In the genomic region with DNA sequence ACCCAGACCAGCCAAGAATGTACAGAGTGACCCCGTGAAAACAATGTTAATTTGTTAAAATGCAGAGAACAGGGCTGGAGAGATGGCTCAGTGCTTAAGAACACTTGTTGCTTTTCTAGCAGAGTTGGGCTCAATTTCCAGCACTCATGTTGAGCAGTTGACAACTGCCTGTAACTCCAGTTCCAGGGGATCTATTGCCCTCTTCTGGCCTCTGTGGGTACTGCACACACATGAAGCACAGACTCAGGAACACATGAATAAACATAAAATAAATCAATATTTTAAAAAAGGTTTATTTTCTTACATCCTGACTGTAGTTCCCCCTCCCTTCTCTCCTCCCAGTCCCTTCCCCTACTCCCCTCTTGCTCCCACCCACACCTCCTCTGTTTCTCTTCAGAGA, we compare ENCODE assay signal across 20 mouse cellular contexts. TPM values are rescaled to one million over a fixed set of nuclear protein-coding genes. Genes with fewer than 3 reads are reported as not detected.
DNase-seq lines count a peak whose midpoint lies in the region; ATAC-seq and TF ChIP-seq lines count a peak whose summit lies in the region.
"Had no signal": no experiment of that assay in that cellular context is flagged by ENCODE, and none has a peak within 500 bp of the region (broad histone marks: within the 10 kb centered on the region; RNA-seq: fewer than 3 reads in every experiment).

No protein-coding gene starts in this region.

- no peak overlapping the region for H3K4me2 ChIP-seq in forebrain, postnatal 0 days (ENCODE audit: low read depth)
- H3K4me2 ChIP-seq in forebrain, embryonic 16.5 days (ENCODE audit: low read length): no peak overlapping the region
- H3K4me2 ChIP-seq in liver, embryonic 12.5 days: no peak overlapping the region
- H3K4me2 ChIP-seq: embryonic facial prominence, embryonic 12.5 days; heart, embryonic 12.5 days; hindbrain, embryonic 14.5 days had no signal

- 78% methylated on average over 1 of the region's 1 CpGs for WGBS in forebrain, postnatal 0 days
- 87% methylated on average over 1 of the region's 1 CpGs for WGBS in forebrain, embryonic 16.5 days
- WGBS in liver, embryonic 12.5 days (ENCODE audit: insufficient replicate concordance): 58% methylated on average over 1 of the region's 1 CpGs

- no peaks in the 10 kb centered on the region for H3K36me3 ChIP-seq in forebrain, postnatal 0 days (ENCODE audit: insufficient read depth)
- H3K36me3 ChIP-seq in forebrain, embryonic 16.5 days (ENCODE audit: control insufficient read depth, insufficient read depth): no peaks in the 10 kb centered on the region
- H3K36me3 ChIP-seq in liver, embryonic 12.5 days: no peaks in the 10 kb centered on the region
- H3K36me3 ChIP-seq: embryonic facial prominence, embryonic 12.5 days; heart, embryonic 12.5 days had no signal

- H3K4me1 ChIP-seq in forebrain, postnatal 0 days (ENCODE audit: insufficient read depth): no peaks in the 10 kb centered on the region
- H3K4me1 ChIP-seq in forebrain, embryonic 16.5 days (replicated peaks; ENCODE audit: control insufficient read depth, insufficient read depth, low read length): no peaks in the 10 kb centered on the region
- H3K4me1 ChIP-seq in liver, embryonic 12.5 days: no peaks in the 10 kb centered on the region
- H3K4me1 ChIP-seq: embryonic facial prominence, embryonic 12.5 days; heart, embryonic 12.5 days had no signal

- no peak for ATAC-seq in forebrain, postnatal 0 days
- no peak for ATAC-seq in forebrain, embryonic 16.5 days
- no peak for ATAC-seq in liver, embryonic 12.5 days
- ATAC-seq: forebrain, embryonic 14.5 days had no signal

- H3K9me3 ChIP-seq in forebrain, postnatal 0 days (ENCODE audit: low read length): no peaks in the 10 kb centered on the region
- no peaks in the 10 kb centered on the region for H3K9me3 ChIP-seq in forebrain, embryonic 16.5 days (ENCODE audit: control insufficient read depth, low read length)
- 0 out of 2 replicates have a peak, but pooled peaks cover 3% of the 10 kb centered on the region for H3K9me3 ChIP-seq in liver, embryonic 12.5 days (replicated peaks)
- H3K9me3 ChIP-seq: embryonic facial prominence, embryonic 12.5 days had no signal

- no peak overlapping the region for H3K27ac ChIP-seq in forebrain, postnatal 0 days (ENCODE audit: low read depth, low read length)
- H3K27ac ChIP-seq in forebrain, embryonic 16.5 days (ENCODE audit: low read length): no peak overlapping the region
- H3K27ac ChIP-seq in liver, embryonic 12.5 days: no peak overlapping the region
- H3K27ac ChIP-seq: embryonic facial prominence, embryonic 12.5 days; hindbrain, embryonic 14.5 days had no signal

- no peak for DNase-seq in forebrain, postnatal 0 days
- DNase-seq in liver: peak; percentile 6
- DNase-seq in ES-CJ7 (ENCODE audit: low read depth, low spot score): peak; percentile 32
- peak; percentile 28 for DNase-seq in induced T-regulatory cell, adult 2 months (ENCODE audit: low read depth)
- DNase-seq in ovary, adult 18-20 months (ENCODE audit: low spot score): no peak
- no peak for DNase-seq in adrenal gland, postnatal 4 days (ENCODE audit: low spot score in 2 of 2)
- DNase-seq: adrenal gland, postnatal 36 days; cerebellum, adult 9-10 months; heart, postnatal 14 days; kidney, adult 11 months; kidney, postnatal 10 days; lung, adult 2 months; lung, postnatal 36 days; thymus, postnatal 36 days had no signal

- H3K4me3 ChIP-seq in forebrain, postnatal 0 days (ENCODE audit: low read depth, low read length): no peak overlapping the region
- H3K4me3 ChIP-seq in forebrain, embryonic 16.5 days (replicated peaks; ENCODE audit: low read length): no peak overlapping the region
- H3K4me3 ChIP-seq in liver, embryonic 12.5 days: no peak overlapping the region
- H3K4me3 ChIP-seq: embryonic facial prominence, embryonic 12.5 days; heart, embryonic 12.5 days had no signal

- no peak overlapping the region for H3K9ac ChIP-seq in forebrain, postnatal 0 days
- no peak overlapping the region for H3K9ac ChIP-seq in forebrain, embryonic 16.5 days (replicated peaks; ENCODE audit: low read depth, low read length)
- H3K9ac ChIP-seq in liver, embryonic 12.5 days: no peak overlapping the region
- H3K9ac ChIP-seq: embryonic facial prominence, embryonic 12.5 days; heart, embryonic 12.5 days; hindbrain, embryonic 14.5 days had no signal

- TF ChIP-seq CTCF in forebrain, postnatal 0 days (IDR thresholded peaks at IDR 0.05; ENCODE audit: low read depth): 0 out of 2 replicates have a peak, but pooled peaks have one; percentile 2

- H3K27me3 ChIP-seq in forebrain, postnatal 0 days (ENCODE audit: insufficient read depth, low read length): no peaks in the 10 kb centered on the region
- no peaks in the 10 kb centered on the region for H3K27me3 ChIP-seq in forebrain, embryonic 16.5 days (replicated peaks; ENCODE audit: control insufficient read depth, insufficient read depth, low read length)
- no peaks in the 10 kb centered on the region for H3K27me3 ChIP-seq in liver, embryonic 12.5 days (replicated peaks)
- H3K27me3 ChIP-seq: embryonic facial prominence, embryonic 12.5 days; heart, embryonic 12.5 days had no signal

RNA-seq across cellular contexts. Expression of gene C1galt1c1, which starts 18.3 kb away (rescaled TPM):
- 17.1 and 24.5 TPM in 2 replicates for total RNA-seq in forebrain, postnatal 0 days (2014; rRNA removed)
- 21.9 and 22.4 TPM in 2 replicates for polyA plus RNA-seq in forebrain, postnatal 0 days (2015; fragmentation: Nextera tagmentation; extraction: Ambion mirVana)
- polyA plus RNA-seq in forebrain, embryonic 16.5 days (2015; fragmentation: Nextera tagmentation; extraction: Ambion mirVana): 25.7 and 26.7 TPM in 2 replicates
- 11.1 and 13.1 TPM in 2 replicates for polyA plus RNA-seq in liver, embryonic 12.5 days (2016; fragmentation: Nextera tagmentation; extraction: Ambion mirVana)
- total RNA-seq in adrenal gland, postnatal 4 days (2021): 10 to 100 TPM; 13.7 to 17.3 TPM

RNA-seq across cellular contexts. Expression of gene Mcts1, which starts 52.8 kb away (rescaled TPM):
- total RNA-seq in forebrain, postnatal 0 days (2014; rRNA removed): 77.9 and 98.0 TPM in 2 replicates
- polyA plus RNA-seq in forebrain, postnatal 0 days (2015; fragmentation: Nextera tagmentation; extraction: Ambion mirVana): 174 and 215 TPM in 2 replicates
- polyA plus RNA-seq in forebrain, embryonic 16.5 days (2015; fragmentation: Nextera tagmentation; extraction: Ambion mirVana): 163 and 167 TPM in 2 replicates
- 56.8 TPM in 2 replicates for polyA plus RNA-seq in liver, embryonic 12.5 days (2016; fragmentation: Nextera tagmentation; extraction: Ambion mirVana)
- total RNA-seq in adrenal gland, postnatal 4 days (2021): 10 to 100 TPM; 82.8 to 86.1 TPM

Comparison
In these comparisons a context has a peak if more than half of its experiments do, and no peak if none do; other contexts are left out.
1. DNase-seq: peak in liver (single experiment), ES-CJ7 (single experiment) and induced T-regulatory cell, adult 2 months (single experiment); none in forebrain, postnatal 0 days (single experiment), ovary, adult 18-20 months (single experiment) and adrenal gland, postnatal 4 days (0 of 2).